Mouse (Mus musculus) G1E (cell line): Measurements from ENCODE around the gene Ctbp1.

Experiments used
- CTCF ChIP-seq: IDR thresholded peaks from 2 replicates; pipeline ENCODE4 v1.5.1; 2012; ENCODE audit warnings: low read depth, low read length, inconsistent platforms, mixed read lengths
- GATA1 ChIP-seq: IDR thresholded peaks from 2 replicates; pipeline ENCODE4 v1.6.1; 2012; ENCODE audit warnings: borderline replicate concordance, low read length, inconsistent platforms, mixed read lengths
- GATA2 ChIP-seq: IDR thresholded peaks from 2 replicates; pipeline ENCODE4 v1.6.1; 2012; ENCODE audit warnings: low read depth, low read length, inconsistent platforms, borderline replicate concordance
- POLR2AphosphoS5 ChIP-seq: IDR thresholded peaks from 2 replicates; pipeline ENCODE4 v1.6.1; 2012; ENCODE audit warnings: low read depth, low read length, inconsistent platforms; ENCODE audit not compliant: insufficient replicate concordance
- TAL1 ChIP-seq: conservative IDR thresholded peaks from 2 replicates; pipeline ENCODE4 v1.6.1; 2012; ENCODE audit warnings: low read depth, low read length, inconsistent platforms, mixed read lengths

GRCm38 (mm10) chr5:33248186-33248585, 26.6 kb downstream of the Ctbp1 start:
- TF ChIP-seq CTCF: no peak
- no peak for TF ChIP-seq POLR2AphosphoS5
- TF ChIP-seq TAL1: no peak
- no peak for TF ChIP-seq GATA2
- TF ChIP-seq GATA1: no peak
